Mouse (Mus musculus) liver, adult (tissue): ENCODE measurements at regions not wholly inside any gene's neighbourhood (a gene's known extent, or its start where the extent isn't known, plus 50 kb on each side); places are given as distances from the start of the nearest gene placed in this dataset.

ENCODE experiments used
- GATA4 ChIP-seq: IDR thresholded peaks from 2 replicates; pipeline ENCODE4 v1.6.1; 2014; ENCODE audit warnings: mild to moderate bottlenecking, low read length; ENCODE audit not compliant: insufficient replicate concordance

- no peak for TF ChIP-seq GATA4
Observed at GRCm38 (mm10) chr3:37842289-37842688, 118.0 kb upstream of the Gm5148 start.

- no peak for TF ChIP-seq GATA4
Observed at GRCm38 (mm10) chr3:37838896-37839295, 114.6 kb upstream of the Gm5148 start.

- TF ChIP-seq GATA4: peak; percentile 81
Observed at GRCm38 (mm10) chr3:37836749-37837148, 112.5 kb upstream of the Gm5148 start.

- TF ChIP-seq GATA4: no peak
Observed at GRCm38 (mm10) chr3:37835687-37836086, 111.4 kb upstream of the Gm5148 start.

- TF ChIP-seq GATA4: no peak
Observed at GRCm38 (mm10) chr3:37835135-37835534, 110.8 kb upstream of the Gm5148 start.

GRCm38 (mm10) chr3:37834626-37835025, 110.3 kb upstream of the Gm5148 start:
- no peak for TF ChIP-seq GATA4

GRCm38 (mm10) chr3:37833387-37833786, 109.1 kb upstream of the Gm5148 start:
- no peak for TF ChIP-seq GATA4

- TF ChIP-seq GATA4: no peak
Observed at GRCm38 (mm10) chr3:37827546-37827945, 103.3 kb upstream of the Gm5148 start.

- TF ChIP-seq GATA4: no peak
Observed at GRCm38 (mm10) chr3:37825602-37826001, 101.3 kb upstream of the Gm5148 start.

- no peak for TF ChIP-seq GATA4
Observed at GRCm38 (mm10) chr3:37824681-37825080, 100.4 kb upstream of the Gm5148 start.

- TF ChIP-seq GATA4: no peak
Observed at GRCm38 (mm10) chr3:37819503-37819902, 95.2 kb upstream of the Gm5148 start.

- TF ChIP-seq GATA4: no peak
Observed at GRCm38 (mm10) chr3:37817434-37817805, 93.1 kb upstream of the Gm5148 start.

- TF ChIP-seq GATA4: no peak
Observed at GRCm38 (mm10) chr3:37816781-37817433, 92.6 kb upstream of the Gm5148 start.

- no peak for TF ChIP-seq GATA4
Observed at GRCm38 (mm10) chr3:37815771-37816170, 91.5 kb upstream of the Gm5148 start.

- TF ChIP-seq GATA4: no peak
Observed at GRCm38 (mm10) chr3:37812936-37813335, 88.6 kb upstream of the Gm5148 start.

- TF ChIP-seq GATA4: no peak
Observed at GRCm38 (mm10) chr3:37811429-37811828, 87.1 kb upstream of the Gm5148 start.

- TF ChIP-seq GATA4: no peak
Observed at GRCm38 (mm10) chr3:37810763-37811162, 86.5 kb upstream of the Gm5148 start.

- TF ChIP-seq GATA4: no peak
Observed at GRCm38 (mm10) chr3:37805805-37806148, 81.5 kb upstream of the Gm5148 start.
